Mouse (Mus musculus) hindbrain, embryonic 14.5 days (tissue): ENCODE measurements at regions not wholly inside any gene's neighbourhood (a gene's known extent, or its start where the extent isn't known, plus 50 kb on each side); places are given as distances from the start of the nearest gene placed in this dataset.

Experiments
- ATAC-seq: fragments of 200-750 bp; cut with Nextera tagmentation; 2 replicates; pipeline ENCODE4 v1.8.0; 2017; ENCODE audit warnings: moderate number of reproducible peaks, mild to moderate bottlenecking, moderate TSS enrichment, moderate library complexity; ENCODE audit not compliant: low FRiP score
- DNase-seq: peaks from one replicate; pipeline ENCODE4 v3.0.0-alpha.2; 2015; ENCODE audit warnings: low spot score
- H3K27ac ChIP-seq: fragments of 300-500 bp; sonication (generic); 2 replicates; pipeline ENCODE4 v1.5.1; 2014; ENCODE audit warnings: mild to moderate bottlenecking, moderate library complexity
- H3K27me3 ChIP-seq: fragments of 300-500 bp; sonication (generic); 2 replicates; pipeline ENCODE4 v1.6.1; 2014; ENCODE audit warnings: mild to moderate bottlenecking, low read length, mixed read lengths; ENCODE audit not compliant: control insufficient read depth, insufficient read depth
- H3K36me3 ChIP-seq: fragments of 300-500 bp; sonication (generic); replicated peaks from 2 replicates; pipeline ENCODE4 v1.6.1; 2014; ENCODE audit not compliant: control insufficient read depth, insufficient read depth
- H3K4me1 ChIP-seq: fragments of 300-500 bp; sonication (generic); replicated peaks from 2 replicates; pipeline ENCODE4 v1.6.1; 2014; ENCODE audit warnings: antibody characterized with exemption, low read length, mixed read lengths; ENCODE audit not compliant: control insufficient read depth, insufficient read depth
- H3K4me2 ChIP-seq: fragments of 300-500 bp; sonication (generic); replicated peaks from 2 replicates; pipeline ENCODE4 v1.6.1; 2014; ENCODE audit warnings: mild to moderate bottlenecking, moderate library complexity
- H3K4me3 ChIP-seq: fragments of 300-500 bp; sonication (generic); replicated peaks from 2 replicates; pipeline ENCODE4 v1.5.1; 2014; ENCODE audit warnings: mild to moderate bottlenecking, low read length
- H3K9ac ChIP-seq: fragments of 300-500 bp; sonication (generic); 2 replicates; pipeline ENCODE4 v1.6.1; 2014
- H3K9me3 ChIP-seq: fragments of 300-500 bp; sonication (generic); 2 replicates; pipeline ENCODE4 v1.6.1; 2016; ENCODE audit warnings: low read length; ENCODE audit not compliant: control insufficient read depth
- WGBS: fragments of 180-500 bp; shearing (Covaris S2); extraction: QIAGEN DNeasy Blood & Tissue Kit; methylation state at CpG from one replicate; pipeline ENCODE4 v1.1.7; 2014; 5-methylcytosine and 5-hydroxymethylcytosine counted together

DNA sequence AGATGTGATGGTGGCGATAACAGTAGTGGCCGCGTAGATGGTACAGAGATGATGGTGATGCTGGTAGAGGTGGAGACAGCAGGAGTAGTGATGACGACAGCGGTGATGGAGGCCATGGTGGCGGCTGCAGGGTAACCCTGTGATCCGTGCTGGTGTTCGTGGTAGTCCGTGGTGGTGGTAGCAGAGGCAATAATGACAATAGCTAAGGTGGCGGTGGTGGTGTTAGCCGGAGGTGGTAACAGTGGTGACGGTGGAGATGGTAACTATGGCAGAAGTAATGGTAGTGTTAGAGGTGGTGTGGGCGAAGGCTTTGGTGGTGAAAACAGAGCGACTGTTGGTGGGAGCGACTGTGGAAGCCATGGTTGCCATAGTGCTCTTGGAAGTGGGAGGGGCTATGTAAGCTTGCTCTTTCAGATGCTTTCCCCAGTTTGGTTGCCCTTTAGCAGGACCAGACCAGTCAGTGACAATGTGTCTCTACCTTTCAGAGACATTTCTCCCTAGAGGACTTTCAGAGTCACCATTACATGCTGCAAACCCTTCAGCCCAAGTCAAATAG lies 64.7 kb upstream of the Rgma start:
- no peak overlapping the region for H3K9ac ChIP-seq
- peaks cover 11% of the 10 kb centered on the region for H3K4me1 ChIP-seq
- ATAC-seq (no peak), DNase-seq (no peak)
- H3K4me2 ChIP-seq = no peak overlapping the region
- H3K9me3 ChIP-seq = no peaks in the 10 kb centered on the region
- no peaks in the 10 kb centered on the region for H3K27me3 ChIP-seq
- no peak overlapping the region for H3K4me3 ChIP-seq
- no peak overlapping the region for H3K27ac ChIP-seq
- WGBS = 98% methylated on average over 15 of the region's 15 CpGs
- H3K36me3 ChIP-seq = no peaks in the 10 kb centered on the region

GRCm38 (mm10) chr7:73315555-73315954 lies 59.8 kb upstream of the Rgma start:
- Histone ChIP-seq H3K9ac (no peak overlapping the region), H3K4me1 (no peaks in the 10 kb centered on the region), H3K4me3 (no peak overlapping the region), H3K36me3 (no peaks in the 10 kb centered on the region), H3K27ac (no peak overlapping the region), H3K27me3 (no peaks in the 10 kb centered on the region), H3K9me3 (no peaks in the 10 kb centered on the region), H3K4me2 (no peak overlapping the region)
- 67% methylated on average over 3 of the region's 3 CpGs for WGBS
- ATAC-seq (no peak), DNase-seq (no peak)

- no peak overlapping the region for H3K4me3 ChIP-seq
- 92% methylated on average over 4 of the region's 4 CpGs for WGBS
- no peak overlapping the region for H3K27ac ChIP-seq
- H3K27me3 ChIP-seq = no peaks in the 10 kb centered on the region
- no peak overlapping the region for H3K4me2 ChIP-seq
- no peaks in the 10 kb centered on the region for H3K36me3 ChIP-seq
- H3K9me3 ChIP-seq = no peaks in the 10 kb centered on the region
- no peaks in the 10 kb centered on the region for H3K4me1 ChIP-seq
- no peak for DNase-seq
- ATAC-seq = no peak
- no peak overlapping the region for H3K9ac ChIP-seq
These were observed 57.7 kb upstream of the Rgma start for GRCm38 (mm10) chr7:73317574-73317973.

- 94% methylated on average over 6 of the region's 6 CpGs for WGBS
These were observed 56.3 kb upstream of the Rgma start for GRCm38 (mm10) chr7:73319004-73319403.

DNA sequence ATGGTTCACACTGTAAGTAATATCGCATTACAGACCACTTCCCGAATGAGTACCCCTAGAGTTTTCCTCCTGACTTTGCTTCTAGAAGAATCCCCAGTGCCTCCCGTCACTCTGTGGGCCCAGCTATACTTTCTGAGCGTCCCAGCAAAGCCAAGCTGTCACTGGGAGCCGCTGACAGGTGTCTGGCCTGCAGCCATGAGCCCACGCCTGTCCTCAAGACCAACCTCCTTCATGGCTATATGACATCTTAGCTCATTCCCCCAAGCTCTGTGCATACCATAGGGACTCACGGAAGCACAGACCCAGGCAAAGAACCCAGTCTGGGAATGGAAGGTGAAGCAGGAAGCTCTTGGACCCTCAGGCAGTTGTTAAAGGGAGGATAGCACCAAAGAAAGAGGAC lies 55.3 kb upstream of the Rgma start:
- no peak for ATAC-seq
- H3K9me3 ChIP-seq = no peaks in the 10 kb centered on the region
- WGBS = 74% methylated on average over 7 of the region's 7 CpGs
- H3K9ac ChIP-seq = no peak overlapping the region
- H3K27me3 ChIP-seq = no peaks in the 10 kb centered on the region
- no peak overlapping the region for H3K4me3 ChIP-seq
- no peak overlapping the region for H3K4me2 ChIP-seq
- no peaks in the 10 kb centered on the region for H3K36me3 ChIP-seq
- H3K27ac ChIP-seq = no peak overlapping the region
- DNase-seq = no peak
- H3K4me1 ChIP-seq = no peaks in the 10 kb centered on the region

More at GRCm38 (mm10) chr7:73319004-73319403, 56.3 kb upstream of the Rgma start:
- DNase-seq (no peak), ATAC-seq (no peak)
- H3K27ac ChIP-seq = no peak overlapping the region
- no peaks in the 10 kb centered on the region for H3K4me1 ChIP-seq
- H3K27me3 ChIP-seq = no peaks in the 10 kb centered on the region
- no peak overlapping the region for H3K4me3 ChIP-seq
- no peaks in the 10 kb centered on the region for H3K9me3 ChIP-seq
- no peak overlapping the region for H3K4me2 ChIP-seq
- no peak overlapping the region for H3K9ac ChIP-seq
- H3K36me3 ChIP-seq = no peaks in the 10 kb centered on the region

DNA sequence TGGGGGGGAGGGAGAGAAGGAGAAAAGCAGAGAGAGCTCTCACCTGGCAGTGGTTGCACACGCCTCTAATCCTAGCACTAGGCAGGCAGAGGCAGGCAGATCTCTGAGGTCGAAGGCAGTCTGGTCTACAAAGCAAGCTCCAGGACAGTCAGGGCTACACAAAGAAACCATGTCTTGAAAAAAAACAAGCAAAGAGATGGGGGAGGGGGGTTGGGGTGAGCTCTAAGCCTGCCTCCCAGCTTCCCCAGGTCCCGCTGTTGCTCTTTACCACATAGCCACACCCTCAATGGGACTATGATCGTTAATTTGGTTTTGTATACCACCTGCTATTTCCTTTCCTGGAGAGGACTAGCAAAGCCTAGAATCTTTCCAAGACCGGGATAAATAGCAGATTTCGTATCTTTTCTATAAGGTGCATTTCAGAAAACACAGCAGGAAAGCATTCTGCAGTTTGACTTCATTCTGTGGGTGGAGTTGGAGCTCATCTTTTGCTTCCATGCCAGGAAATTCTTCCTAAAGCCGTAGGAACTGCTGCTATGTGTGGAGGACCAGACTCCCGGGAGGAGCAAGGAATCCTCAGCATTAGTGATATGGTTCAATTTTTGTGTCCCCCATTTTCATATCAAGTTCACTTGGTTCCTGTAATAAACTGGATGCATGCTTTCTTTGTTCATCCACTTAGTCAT lies 52.7 kb upstream of the Rgma start:
- H3K4me2 ChIP-seq = no peak overlapping the region
- no peaks in the 10 kb centered on the region for H3K9me3 ChIP-seq
- H3K36me3 ChIP-seq = no peaks in the 10 kb centered on the region
- no peak overlapping the region for H3K27ac ChIP-seq
- ATAC-seq = no peak
- no peaks in the 10 kb centered on the region for H3K4me1 ChIP-seq
- WGBS = 92% methylated on average over 8 of the region's 8 CpGs
- H3K27me3 ChIP-seq = no peaks in the 10 kb centered on the region
- no peak for DNase-seq
- H3K4me3 ChIP-seq = no peak overlapping the region
- no peak overlapping the region for H3K9ac ChIP-seq

DNA sequence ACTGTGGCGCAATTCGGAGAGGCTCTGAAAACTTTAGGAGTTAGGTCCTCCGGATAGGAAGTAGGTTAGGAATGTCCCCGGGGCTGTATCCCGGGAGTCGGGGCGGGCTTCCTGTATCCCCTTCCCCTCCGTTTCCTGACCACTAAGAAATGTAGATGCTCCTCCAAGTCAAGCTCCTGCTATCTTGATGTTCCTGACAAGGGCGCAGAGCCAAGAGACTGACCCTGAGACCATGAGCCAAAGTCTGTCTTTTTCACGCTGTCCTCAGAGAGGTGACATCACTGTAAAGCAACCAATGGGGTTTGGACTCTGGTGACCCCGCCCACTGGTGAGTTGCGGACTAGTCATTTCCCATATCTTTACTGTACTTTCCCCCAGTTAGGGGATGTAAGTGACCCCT lies 51.8 kb upstream of the Rgma start:
- DNase-seq (no peak), ATAC-seq (no peak)
- H3K9ac ChIP-seq = no peak overlapping the region

DNA sequence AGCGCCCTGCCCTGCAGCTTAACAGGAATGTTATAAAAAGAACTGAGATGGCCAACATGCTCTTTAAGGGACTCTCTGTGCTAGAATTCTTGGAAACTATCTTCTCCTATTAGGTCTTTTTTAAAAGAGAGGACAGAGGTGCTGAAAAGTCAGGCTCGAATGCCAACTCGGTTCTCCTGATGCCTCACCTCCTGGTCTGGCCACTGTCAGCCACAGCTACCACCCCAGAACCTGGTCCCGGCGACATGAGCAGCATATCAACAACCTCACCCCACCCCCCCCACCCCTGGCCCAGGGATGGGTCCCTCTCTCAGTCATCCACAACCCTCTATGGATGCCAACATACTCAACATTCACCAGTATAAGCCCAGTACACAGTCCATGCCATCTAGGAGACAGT lies 49.8 kb upstream of the Rgma start:
- no peak overlapping the region for H3K4me3 ChIP-seq
- no peaks in the 10 kb centered on the region for H3K9me3 ChIP-seq
- ATAC-seq (no peak), DNase-seq (no peak)
- no peak overlapping the region for H3K27ac ChIP-seq
- WGBS = 97% methylated on average over 5 of the region's 5 CpGs
- H3K4me1 ChIP-seq = no peaks in the 10 kb centered on the region
- H3K4me2 ChIP-seq = no peak overlapping the region
- H3K9ac ChIP-seq = no peak overlapping the region
- H3K36me3 ChIP-seq = no peaks in the 10 kb centered on the region
- no peaks in the 10 kb centered on the region for H3K27me3 ChIP-seq

More for the DNA sequence above, 51.8 kb upstream of the Rgma start:
- Histone ChIP-seq H3K9me3 (no peaks in the 10 kb centered on the region), H3K4me1 (no peaks in the 10 kb centered on the region), H3K4me2 (no peak overlapping the region), H3K36me3 (no peaks in the 10 kb centered on the region), H3K27me3 (no peaks in the 10 kb centered on the region), H3K4me3 (no peak overlapping the region), H3K27ac (no peak overlapping the region)
- WGBS = 61% methylated on average over 12 of the region's 12 CpGs
